Mouse (Mus musculus): ENCODE results near the gene Tcl1b4.

GRCm38 (mm10) chr12:105217101-105217760, 15.5 kb downstream of the Tcl1b4 start:
- TF ChIP-seq CTCF (IDR thresholded peaks at IDR 0.05; ENCODE audit: extremely low read depth, insufficient read depth, insufficient read length, insufficient replicate concordance) (no peak), POLR2A (IDR thresholded peaks at IDR 0.05; ENCODE audit: low read depth, low read length) (no peak)
